Mouse (Mus musculus) cortical plate, adult 2 months (tissue): ENCODE measurements around the gene Myo1c. TPM values are rescaled to one million over a fixed set of nuclear protein-coding genes. Genes with fewer than 3 reads are reported as not detected.

ENCODE experiments used
- H3K27ac ChIP-seq: fragments of 200-500 bp; 2 replicates; pipeline ENCODE4 v1.5.1; 2012; ENCODE audit warnings: low read length, control low read depth, inconsistent platforms; ENCODE audit not compliant: insufficient read depth
- H3K4me1 ChIP-seq: fragments of 200-500 bp; 2 replicates; pipeline ENCODE4 v1.6.1; 2011; ENCODE audit warnings: low read length; ENCODE audit not compliant: control insufficient read depth, insufficient read depth
- H3K4me3 ChIP-seq: fragments of 200-500 bp; 2 replicates; pipeline ENCODE4 v1.5.1; 2011; ENCODE audit warnings: mild to moderate bottlenecking, low read length, control low read depth; ENCODE audit not compliant: insufficient read depth
- CTCF ChIP-seq: fragments of 200-500 bp; IDR thresholded peaks from 2 replicates; pipeline ENCODE4 v1.5.1; 2011; ENCODE audit warnings: mild to moderate bottlenecking, control low read depth, low read length; ENCODE audit not compliant: insufficient read depth; ENCODE audit errors: extremely low read depth
- POLR2A ChIP-seq: fragments of 200-500 bp; IDR thresholded peaks from 2 replicates; pipeline ENCODE4 v1.6.1; 2011; ENCODE audit warnings: mild to moderate bottlenecking, low read length, control low read depth; ENCODE audit not compliant: insufficient read depth; ENCODE audit errors: extremely low read depth
- polyA plus RNA-seq: library from polyadenylated mRNA; depleted of rRNA; stranded (reverse); fragments of >200 nt; gene quantifications from 2 replicates; pipeline ENCODE4 v1.2.3, GENCODE M21; 2012

Gene Myo1c
- polyA plus RNA-seq, 1 experiment: 17.7 TPM

DNA sequence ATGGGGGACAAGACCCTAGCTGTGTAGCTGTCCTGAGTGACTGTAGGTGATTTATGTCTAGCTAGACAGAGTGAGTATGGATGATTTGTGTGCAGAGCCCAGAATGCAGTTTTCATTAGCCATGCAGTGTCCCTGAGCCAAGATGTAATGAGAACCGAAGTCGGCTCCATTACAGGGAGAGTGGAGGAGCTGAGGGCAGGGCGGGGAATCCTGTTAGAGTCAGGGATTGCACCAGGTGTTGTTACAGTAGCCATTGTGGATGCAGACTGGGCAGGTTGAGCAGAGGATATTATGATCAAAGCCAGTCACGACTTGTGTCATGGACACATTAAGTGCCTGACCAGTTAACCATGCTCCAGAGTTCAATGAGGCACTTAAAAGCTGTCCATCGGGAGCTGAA lies 7.0 kb upstream of the Myo1c start:
- Histone ChIP-seq H3K4me3 (no peak overlapping the region), H3K4me1 (peaks cover 3% of the 10 kb centered on the region), H3K27ac (no peak overlapping the region)
- no peak for TF ChIP-seq CTCF

GRCm38 (mm10) chr11:75644684-75645083 lies 5.6 kb upstream of the Myo1c start:
- TF ChIP-seq CTCF (no peak), POLR2A (no peak)
- H3K4me3 ChIP-seq: no peak overlapping the region
- no peak overlapping the region for H3K27ac ChIP-seq
- H3K4me1 ChIP-seq: peaks cover 3% of the 10 kb centered on the region

- Histone ChIP-seq H3K4me3 (no peak overlapping the region), H3K4me1 (peaks cover 3% of the 10 kb centered on the region), H3K27ac (no peak overlapping the region)
- TF ChIP-seq CTCF: no peak
- no peak for TF ChIP-seq POLR2A
These were observed 2.6 kb upstream of the Myo1c start for GRCm38 (mm10) chr11:75647681-75648211.

- Histone ChIP-seq H3K4me1 (peaks cover 5% of the 10 kb centered on the region), H3K4me3 (no peak overlapping the region), H3K27ac (no peak overlapping the region)
- TF ChIP-seq POLR2A: no peak
These were observed 1.1 kb upstream of the Myo1c start for GRCm38 (mm10) chr11:75649155-75649561.

GRCm38 (mm10) chr11:75650958-75651425 lies 688 bp downstream of the Myo1c start:
- Histone ChIP-seq H3K4me1 (peaks cover 5% of the 10 kb centered on the region), H3K4me3 (peak overlapping the region; percentile 52; the same call in 1 of the 2 replicates), H3K27ac (no peak overlapping the region)
- TF ChIP-seq POLR2A (no peak), CTCF (no peak)

GRCm38 (mm10) chr11:75651426-75652221 lies 1.3 kb downstream of the Myo1c start:
- peak overlapping the region; percentile 52 for H3K4me3 ChIP-seq
- H3K4me1 ChIP-seq: peaks cover 5% of the 10 kb centered on the region
- peak overlapping the region; percentile 87 for H3K27ac ChIP-seq
- TF ChIP-seq POLR2A (no peak), CTCF (no peak)

GRCm38 (mm10) chr11:75652222-75652941 lies 2.1 kb downstream of the Myo1c start:
- Histone ChIP-seq H3K4me3 (peak overlapping the region; percentile 52), H3K27ac (0 out of 2 replicates have a peak overlapping the region, but pooled peaks have one; percentile 4), H3K4me1 (peaks cover 6% of the 10 kb centered on the region)
- TF ChIP-seq POLR2A: no peak
- TF ChIP-seq CTCF: no peak

- TF ChIP-seq CTCF: no peak
- TF ChIP-seq POLR2A: no peak
- Histone ChIP-seq H3K4me3 (no peak overlapping the region; the same call in 1 of the 2 replicates), H3K4me1 (peaks cover 5% of the 10 kb centered on the region; the same call in 1 of the 2 replicates), H3K27ac (peak overlapping the region; percentile 69)
These were observed 2.8 kb downstream of the Myo1c start for GRCm38 (mm10) chr11:75652942-75653684.
